Mouse (Mus musculus) mouse trophoblast stem cell (cell line): ENCODE data around the gene Slc36a1.

Experiments used
- in situ Hi-C, 2 experiments: fragments of 300-500 bp; cut with MseI, MboI; formaldehyde crosslinking; loops; 2 replicates in 1 of 2; 3 replicates in 1 of 2; pipeline ENCODE4 v1.15.1; 2025

Gene Slc36a1

GRCm38 (mm10) chr11:55204159-55204596 is at the start of gene Slc36a1:
Gene Slc36a1 (plus strand): TSS chr11:55204350.
- in situ Hi-C loops: loop anchor here (5.0 to 10.0 kb wide), 2 partner anchors 233 to 251 kb away; no protein-coding TSS in a partner anchor

- in situ Hi-C loops: loop anchor here in 1 of 2 experiments (5.0 kb wide), 2 partner anchors 52 to 112 kb away; no protein-coding TSS in a partner anchor
Measured at GRCm38 (mm10) chr11:55154398-55155069, 49.6 kb upstream of the Slc36a1 start.

GRCm38 (mm10) chr11:55155070-55155421 is 49.1 kb upstream of the Slc36a1 start:
- in situ Hi-C loops: loop anchor here in 1 of 2 experiments (5.0 kb wide), 2 partner anchors 53 to 113 kb away; no protein-coding TSS in a partner anchor

GRCm38 (mm10) chr11:55158785-55159359 is 45.3 kb upstream of the Slc36a1 start:
- in situ Hi-C loops: loop anchor here in 1 of 2 experiments (5.0 kb wide), 2 partner anchors 57 to 117 kb away; no protein-coding TSS in a partner anchor

- in situ Hi-C loops: no loop called here
Measured at GRCm38 (mm10) chr11:55162670-55163069, 41.5 kb upstream of the Slc36a1 start.

- in situ Hi-C loops: no loop called here
Measured at GRCm38 (mm10) chr11:55164723-55165122, 39.4 kb upstream of the Slc36a1 start.

- in situ Hi-C loops: no loop called here
Measured at GRCm38 (mm10) chr11:55165748-55166147, 38.4 kb upstream of the Slc36a1 start.

GRCm38 (mm10) chr11:55168504-55168903 is 35.6 kb upstream of the Slc36a1 start:
- in situ Hi-C loops: no loop called here

- in situ Hi-C loops: no loop called here
Measured at GRCm38 (mm10) chr11:55168914-55169313, 35.2 kb upstream of the Slc36a1 start.

- in situ Hi-C loops: no loop called here
Measured at GRCm38 (mm10) chr11:55170501-55170900, 33.6 kb upstream of the Slc36a1 start.

GRCm38 (mm10) chr11:55178830-55179229 is 25.3 kb upstream of the Slc36a1 start:
- in situ Hi-C loops: no loop called here

- in situ Hi-C loops: no loop called here
Measured at GRCm38 (mm10) chr11:55179856-55180255, 24.3 kb upstream of the Slc36a1 start.

GRCm38 (mm10) chr11:55183124-55183523 is 21.0 kb upstream of the Slc36a1 start:
- in situ Hi-C loops: no loop called here

- in situ Hi-C loops: no loop called here
Measured at GRCm38 (mm10) chr11:55184246-55184645, 19.9 kb upstream of the Slc36a1 start.

GRCm38 (mm10) chr11:55184733-55185291 is 19.3 kb upstream of the Slc36a1 start, which contains the start of gene Slc36a2:
Gene Slc36a2 (minus strand): TSS chr11:55185077.
- in situ Hi-C loops: no loop called here

- in situ Hi-C loops: no loop called here
Measured at GRCm38 (mm10) chr11:55187292-55187691, 16.9 kb upstream of the Slc36a1 start.

GRCm38 (mm10) chr11:55187777-55188176 is 16.4 kb upstream of the Slc36a1 start:
- in situ Hi-C loops: no loop called here

GRCm38 (mm10) chr11:55190216-55190615 is 13.9 kb upstream of the Slc36a1 start:
- in situ Hi-C loops: no loop called here

GRCm38 (mm10) chr11:55197086-55197485 is 7.1 kb upstream of the Slc36a1 start:
- in situ Hi-C loops: loop anchor here in 1 of 2 experiments (5.0 kb wide), 1 partner anchor 190 kb away; no protein-coding TSS in a partner anchor

GRCm38 (mm10) chr11:55197740-55198510 is 6.2 kb upstream of the Slc36a1 start:
- in situ Hi-C loops: loop anchor here in 1 of 2 experiments (5.0 kb wide), 1 partner anchor 189 kb away; no protein-coding TSS in a partner anchor

- in situ Hi-C loops: loop anchor here (5.0 to 10.0 kb wide), 3 partner anchors 183 to 250 kb away; no protein-coding TSS in a partner anchor
Measured at GRCm38 (mm10) chr11:55204602-55205001, 452 bp downstream of the Slc36a1 start.
